ENCODE assay signal across 9 mouse cellular contexts in genomic region chr1:45313696-45314295, GRCm38 (mm10). TPM values are rescaled to one million over a fixed set of nuclear protein-coding genes. Genes with fewer than 3 reads are reported as not detected.
DNase-seq lines count a peak whose midpoint lies in the region; ATAC-seq lines count a peak whose summit lies in the region.
"Had no signal": no experiment of that assay in that cellular context is flagged by ENCODE, and none has a peak within 500 bp of the region (broad histone marks: within the 10 kb centered on the region; RNA-seq: fewer than 3 reads in every experiment).

No protein-coding gene starts in this region.

- H3K36me3 ChIP-seq in heart, embryonic 16.5 days (ENCODE audit: control insufficient read depth, insufficient read depth): no peaks in the 10 kb centered on the region
- no peaks in the 10 kb centered on the region for H3K36me3 ChIP-seq in liver, embryonic 12.5 days
- H3K36me3 ChIP-seq: liver, embryonic 13.5 days had no signal

- peak overlapping the region; percentile 38 for H3K4me3 ChIP-seq in heart, embryonic 16.5 days (ENCODE audit: low read length)
- H3K4me3 ChIP-seq in liver, embryonic 12.5 days: no peak overlapping the region
- H3K4me3 ChIP-seq: liver, embryonic 13.5 days had no signal

- peak overlapping the region; percentile 39; the same call in 1 of the 2 replicates for H3K27ac ChIP-seq in heart, embryonic 16.5 days (ENCODE audit: low read length)
- no peak overlapping the region for H3K27ac ChIP-seq in liver, embryonic 12.5 days
- H3K27ac ChIP-seq: liver, embryonic 13.5 days had no signal

- no peaks in the 10 kb centered on the region for H3K9me3 ChIP-seq in heart, embryonic 16.5 days (replicated peaks; ENCODE audit: control insufficient read depth, low read length)
- H3K9me3 ChIP-seq in liver, embryonic 12.5 days (replicated peaks): no peaks in the 10 kb centered on the region
- H3K9me3 ChIP-seq: liver, embryonic 13.5 days had no signal

- H3K4me2 ChIP-seq in heart, embryonic 16.5 days (ENCODE audit: low read depth, low read length): peak overlapping the region; percentile 55
- peak overlapping the region; percentile 18; the same call in 1 of the 2 replicates for H3K4me2 ChIP-seq in liver, embryonic 12.5 days
- H3K4me2 ChIP-seq: liver, embryonic 13.5 days had no signal

- H3K27me3 ChIP-seq in heart, embryonic 16.5 days (ENCODE audit: control insufficient read depth, insufficient read depth, low read length): no peaks in the 10 kb centered on the region
- H3K27me3 ChIP-seq in liver, embryonic 12.5 days (replicated peaks): no peaks in the 10 kb centered on the region
- H3K27me3 ChIP-seq: liver, embryonic 13.5 days had no signal

- ATAC-seq in heart, embryonic 16.5 days (replicated peaks; ENCODE audit: extremely low read depth, insufficient read depth, low FRiP score): no peak
- no peak for ATAC-seq in liver, embryonic 12.5 days

- peak overlapping the region; percentile 54 for H3K9ac ChIP-seq in heart, embryonic 16.5 days (ENCODE audit: low read length)
- no peak overlapping the region for H3K9ac ChIP-seq in liver, embryonic 12.5 days
- H3K9ac ChIP-seq: liver, embryonic 13.5 days had no signal

- 3% methylated on average over 4 of the region's 11 CpGs for WGBS in heart, embryonic 16.5 days
- WGBS in liver, embryonic 12.5 days (ENCODE audit: insufficient replicate concordance): 16% methylated on average over 11 of the region's 11 CpGs

- H3K4me1 ChIP-seq in heart, embryonic 16.5 days (ENCODE audit: control insufficient read depth, insufficient read depth, low read length): no peaks in the 10 kb centered on the region
- H3K4me1 ChIP-seq in liver, embryonic 12.5 days: no peaks in the 10 kb centered on the region
- H3K4me1 ChIP-seq: liver, embryonic 13.5 days had no signal

- DNase-seq in adrenal gland, postnatal 10 days: peak; percentile 30
- DNase-seq in adrenal gland, adult 18-20 months (ENCODE audit: low spot score in 2 of 2): no peak
- peak; percentile 23 for DNase-seq in thymus, postnatal 0 days (ENCODE audit: low spot score)
- DNase-seq in thymus, postnatal 25 days: no peak
- peak; percentile 62 for DNase-seq in skeletal muscle tissue, adult 2 months (ENCODE audit: low read depth, low spot score)
- DNase-seq in thymus, postnatal 4 days: no peak
- DNase-seq: liver, embryonic 13.5 days had no signal

RNA-seq across cellular contexts. Expression of gene Col3a1, which starts 2.5 kb away (rescaled TPM):
- 1,000 to 10,000 TPM; 1,078 to 1,163 TPM for total RNA-seq in adrenal gland, postnatal 10 days (2021)
- 100 to 1,000 TPM in 1 of 2 experiments, 10 to 100 TPM in 1; 42.6 to 127 TPM for total RNA-seq in adrenal gland, adult 18-20 months (2021)
- polyA plus RNA-seq in thymus, postnatal 0 days (2015; fragmentation: Nextera tagmentation; extraction: Ambion mirVana): 166 and 193 TPM in 2 replicates
- polyA plus RNA-seq in heart, embryonic 16.5 days (2015; fragmentation: Nextera tagmentation; extraction: Ambion mirVana): 920 and 1,120 TPM in 2 replicates
- polyA plus RNA-seq in liver, embryonic 12.5 days (2016; fragmentation: Nextera tagmentation; extraction: Ambion mirVana): 192 TPM in 2 replicates

Comparison
In these comparisons a context has a peak if more than half of its experiments do, and no peak if none do; other contexts are left out.
1. DNase-seq: peak in adrenal gland, postnatal 10 days (single experiment), thymus, postnatal 0 days (single experiment) and skeletal muscle tissue, adult 2 months (single experiment); none in adrenal gland, adult 18-20 months (0 of 2), thymus, postnatal 25 days (single experiment) and thymus, postnatal 4 days (single experiment).